Mouse (Mus musculus) CD4-positive, CD25-positive, alpha-beta regulatory T cell, adult 2 months (primary cell): Measurements from ENCODE around the gene Hist1h3h.

Source experiments
- DNase-seq: peaks from one replicate; pipeline ENCODE4 v3.0.0-alpha.2; 2012; ENCODE audit warnings: low read depth, low spot score

Hist1h3h gene

DNA sequence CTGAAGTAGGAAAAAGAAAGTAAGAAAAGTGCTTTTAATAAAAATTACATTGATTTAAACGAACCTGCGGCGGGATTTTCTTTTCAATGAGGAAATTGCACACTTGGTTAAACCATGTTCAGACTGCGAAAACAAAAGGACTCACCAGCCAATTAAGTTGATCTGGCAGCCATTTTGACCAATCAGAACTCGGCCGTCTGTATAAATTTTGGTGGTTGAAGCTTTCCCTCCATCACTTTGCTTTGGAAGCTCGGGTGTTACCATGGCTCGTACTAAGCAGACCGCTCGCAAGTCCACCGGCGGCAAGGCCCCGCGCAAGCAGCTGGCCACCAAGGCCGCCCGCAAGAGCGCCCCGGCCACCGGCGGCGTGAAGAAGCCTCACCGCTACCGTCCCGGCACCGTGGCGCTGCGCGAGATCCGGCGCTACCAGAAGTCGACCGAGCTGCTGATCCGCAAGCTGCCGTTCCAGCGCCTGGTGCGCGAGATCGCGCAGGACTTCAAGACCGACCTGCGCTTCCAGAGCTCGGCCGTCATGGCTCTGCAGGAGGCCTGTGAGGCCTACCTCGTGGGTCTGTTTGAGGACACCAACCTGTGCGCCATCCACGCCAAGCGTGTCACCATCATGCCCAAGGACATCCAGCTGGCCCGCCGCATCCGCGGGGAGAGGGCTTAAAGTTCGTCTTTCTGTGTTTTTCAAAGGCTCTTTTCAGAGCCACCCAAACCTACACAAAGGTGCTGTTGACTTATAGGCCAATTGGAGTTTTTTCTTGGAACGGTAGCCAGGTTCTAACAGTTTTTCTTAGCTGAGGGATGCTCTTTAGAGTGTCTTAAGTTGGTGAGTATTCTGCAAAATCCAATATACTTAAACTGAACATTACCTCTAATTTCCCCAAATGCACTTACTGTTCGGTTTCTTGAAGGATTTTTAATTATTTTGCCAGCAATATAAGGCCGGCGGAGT, at the start of gene Hist1h3h:
Hist1h3h (plus strand) TSS at position 263 of the 961 bp plus-strand sequence.
- peak; percentile 88 for DNase-seq

DNA sequence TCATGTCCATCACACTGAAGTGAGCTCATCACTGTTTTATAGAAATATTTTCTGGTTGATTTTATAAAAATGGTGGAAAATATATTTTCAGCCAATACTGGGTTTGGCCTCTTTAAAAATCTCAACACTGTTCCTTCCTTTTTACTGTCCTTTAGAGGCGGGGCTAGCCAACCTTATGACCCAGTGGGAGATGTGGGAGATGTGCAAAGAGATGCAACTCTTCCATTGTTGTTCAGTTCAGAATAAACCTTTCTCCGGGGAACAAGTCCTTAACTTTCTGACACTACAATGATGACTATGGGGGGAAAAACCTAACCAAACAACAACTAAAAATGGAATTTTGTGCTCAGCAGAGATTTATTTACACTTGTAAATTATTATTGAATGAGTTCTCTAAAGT, 40.2 kb upstream of the Hist1h3h start, which contains the start of gene Olfr1360:
Olfr1360 (minus strand) TSS at position 101 of the 400 bp plus-strand sequence.
- DNase-seq: no peak

DNA sequence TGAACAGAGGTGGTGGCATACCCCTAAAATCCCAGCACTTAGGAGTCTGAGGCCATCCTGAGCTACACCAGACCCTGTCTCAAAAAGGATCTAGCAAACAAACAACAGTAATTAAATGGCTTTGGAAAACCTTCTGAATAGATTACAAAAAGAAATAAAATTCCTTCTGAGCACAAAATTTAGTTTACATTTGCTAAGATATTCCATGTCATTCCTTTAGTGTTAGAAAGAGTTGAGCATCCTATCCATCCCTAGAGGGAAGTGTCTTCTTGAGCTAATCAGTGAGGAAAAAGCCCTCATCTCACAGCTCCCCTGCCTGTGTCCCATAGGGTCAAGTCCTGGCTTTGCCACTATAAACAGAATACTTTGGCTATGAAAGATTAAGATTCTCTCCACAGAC, 19.6 kb upstream of the Hist1h3h start, which contains the start of gene Olfr1359:
Olfr1359 (plus strand) TSS at position 301 of the 400 bp plus-strand sequence.
- DNase-seq: no peak

DNA sequence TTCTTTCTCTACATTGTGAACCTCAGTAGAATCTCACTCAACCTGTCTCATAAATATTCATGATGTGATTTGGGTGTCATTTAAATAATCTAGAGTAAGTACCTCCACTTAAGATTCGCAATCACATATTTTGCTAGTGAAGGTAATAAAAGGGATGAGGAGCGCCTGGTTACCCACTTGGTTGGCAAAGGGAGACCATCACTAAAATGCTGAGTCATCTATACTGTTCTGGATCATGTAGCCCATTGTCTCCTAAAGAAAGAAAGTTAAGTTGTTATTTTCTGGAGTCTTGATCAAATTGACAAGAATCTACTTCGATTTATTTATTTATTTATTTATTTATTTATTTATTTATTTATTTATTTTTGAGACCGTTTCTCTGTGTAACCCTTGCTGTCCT, 10.8 kb upstream of the Hist1h3h start:
- no peak for DNase-seq

DNA sequence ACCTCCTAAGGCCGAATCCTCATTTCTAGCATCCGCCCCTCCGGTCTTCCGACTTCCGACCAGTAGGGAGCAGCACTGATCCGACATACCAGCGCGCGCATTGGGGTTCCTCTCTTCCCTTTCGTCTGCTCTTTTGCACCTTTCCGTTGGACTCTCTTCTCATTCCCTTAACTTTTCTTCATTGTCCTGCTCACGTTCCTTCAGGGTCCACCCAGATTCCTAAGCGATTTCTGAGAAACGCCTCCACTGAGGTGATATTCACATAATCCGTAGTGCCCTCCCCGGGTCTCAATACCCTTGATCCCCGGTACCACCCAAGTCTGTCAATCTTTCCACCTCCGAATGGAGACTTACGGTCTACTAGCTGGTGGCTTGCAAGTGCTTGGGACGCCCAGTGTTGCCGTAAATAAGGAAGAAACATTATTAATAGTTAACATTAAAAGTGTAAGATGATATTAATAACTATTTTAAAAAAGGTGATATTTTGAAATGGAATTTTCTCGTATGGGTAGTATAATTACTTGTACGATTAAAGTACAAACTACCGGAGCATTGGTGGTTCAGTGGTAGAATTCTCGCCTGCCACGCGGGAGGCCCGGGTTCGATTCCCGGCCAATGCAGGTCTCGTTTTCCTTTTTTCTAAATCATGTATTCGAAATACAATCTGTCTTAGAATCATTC, 7.3 kb upstream of the Hist1h3h start:
- peak; percentile 92 for DNase-seq

DNA sequence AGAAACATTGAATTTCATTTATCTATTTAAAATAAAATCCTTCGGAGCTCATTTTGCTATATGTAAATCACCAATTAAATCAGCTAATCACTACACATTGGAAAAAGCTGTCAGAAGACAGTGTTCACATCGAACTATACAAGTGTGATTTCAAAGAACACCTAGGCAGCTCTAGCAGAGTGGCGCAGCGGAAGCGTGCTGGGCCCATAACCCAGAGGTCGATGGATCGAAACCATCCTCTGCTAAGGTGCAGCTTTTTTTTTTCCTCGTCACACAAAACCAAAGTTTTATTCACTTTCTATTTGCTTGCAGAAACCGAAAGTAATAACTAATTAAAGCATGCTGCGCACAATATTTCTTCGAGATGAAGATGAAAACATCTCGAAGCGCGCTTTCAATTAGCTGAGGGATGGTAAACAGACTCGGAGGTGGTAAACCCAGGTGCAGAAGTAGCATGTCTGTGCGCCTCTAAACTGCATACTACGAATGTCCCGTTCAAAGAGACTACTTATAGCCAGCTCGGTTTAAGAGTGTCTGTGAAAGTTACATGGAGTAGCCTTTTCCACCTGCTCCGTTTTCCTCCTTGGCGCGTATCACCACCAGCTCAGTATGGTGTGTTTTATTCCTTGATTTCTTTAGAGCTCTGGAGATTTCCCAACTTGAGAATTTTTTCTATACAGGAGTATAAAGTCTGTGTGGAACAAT, 6.5 kb upstream of the Hist1h3h start:
- DNase-seq: peak; percentile 91

DNA sequence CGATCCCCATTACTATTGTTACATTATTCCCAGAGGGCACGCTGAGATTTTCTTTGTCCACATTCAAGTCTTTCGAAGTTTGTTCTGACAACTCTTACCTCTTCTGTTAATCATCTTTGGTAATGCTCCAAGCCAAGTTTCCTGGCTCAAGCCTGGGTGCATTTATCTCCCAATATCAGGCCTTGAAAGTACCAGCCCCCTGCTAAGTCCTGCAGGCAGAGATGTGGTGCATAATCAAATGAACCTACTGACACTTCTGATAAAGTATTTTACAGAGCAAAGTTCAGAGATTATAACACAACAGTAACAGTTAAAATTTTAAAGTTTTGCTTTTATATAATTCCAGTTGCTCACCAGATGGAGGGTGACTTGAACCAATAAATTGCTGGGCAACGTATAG, 5.8 kb upstream of the Hist1h3h start:
- DNase-seq: no peak

DNA sequence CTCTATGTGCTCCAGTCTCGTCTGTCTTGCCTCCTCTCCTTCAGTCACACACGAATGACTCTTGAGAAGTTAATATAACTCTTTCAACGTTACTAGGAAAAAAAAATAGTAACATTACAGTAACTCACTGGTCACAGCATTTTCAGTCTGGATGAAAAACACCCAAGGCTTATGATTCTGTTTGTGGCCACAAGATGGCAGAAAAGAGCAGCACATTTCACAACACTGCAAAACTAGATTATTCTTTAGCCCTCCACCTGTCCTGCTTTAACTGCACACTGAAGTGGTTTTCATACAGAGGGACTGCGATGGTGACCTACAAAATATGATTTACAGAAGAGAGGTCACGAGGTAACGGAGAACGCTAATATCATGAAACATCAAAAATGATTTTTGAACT, 2.7 kb upstream of the Hist1h3h start:
- DNase-seq: peak; percentile 88

DNA sequence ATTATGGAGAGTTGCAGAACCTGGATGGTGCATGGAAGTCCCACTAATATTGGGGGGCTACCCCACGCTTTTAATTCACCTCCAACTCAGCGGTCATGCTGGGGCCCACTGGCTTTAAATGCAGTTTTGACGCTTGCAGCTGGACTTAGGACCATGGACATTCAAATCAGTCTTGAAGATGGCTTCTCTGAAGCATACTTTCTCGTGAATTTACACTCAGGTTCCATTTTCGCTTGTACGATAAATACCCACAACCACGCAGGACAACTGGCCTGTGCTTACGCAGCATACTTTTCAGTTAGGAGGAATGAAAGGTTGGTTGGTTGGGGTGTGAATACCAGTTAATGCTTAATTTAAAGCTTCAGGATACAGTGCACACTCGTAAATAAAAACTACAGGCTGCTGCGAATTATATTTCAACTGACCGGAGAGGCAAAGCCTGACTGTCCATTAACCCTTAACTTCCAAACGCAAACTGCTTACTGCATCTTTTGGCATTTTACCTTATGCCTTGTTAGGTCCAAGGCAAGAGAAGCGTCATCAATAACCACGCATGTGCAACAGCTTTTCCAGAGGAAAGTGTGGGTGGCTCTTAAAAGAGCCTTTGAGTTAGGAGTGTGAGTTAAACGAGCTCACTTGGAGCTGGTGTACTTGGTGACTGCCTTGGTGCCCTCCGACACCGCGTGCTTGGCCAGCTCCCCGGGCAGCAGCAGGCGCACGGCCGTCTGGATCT, 2.2 kb upstream of the Hist1h3h start:
- peak; percentile 45 for DNase-seq

DNA sequence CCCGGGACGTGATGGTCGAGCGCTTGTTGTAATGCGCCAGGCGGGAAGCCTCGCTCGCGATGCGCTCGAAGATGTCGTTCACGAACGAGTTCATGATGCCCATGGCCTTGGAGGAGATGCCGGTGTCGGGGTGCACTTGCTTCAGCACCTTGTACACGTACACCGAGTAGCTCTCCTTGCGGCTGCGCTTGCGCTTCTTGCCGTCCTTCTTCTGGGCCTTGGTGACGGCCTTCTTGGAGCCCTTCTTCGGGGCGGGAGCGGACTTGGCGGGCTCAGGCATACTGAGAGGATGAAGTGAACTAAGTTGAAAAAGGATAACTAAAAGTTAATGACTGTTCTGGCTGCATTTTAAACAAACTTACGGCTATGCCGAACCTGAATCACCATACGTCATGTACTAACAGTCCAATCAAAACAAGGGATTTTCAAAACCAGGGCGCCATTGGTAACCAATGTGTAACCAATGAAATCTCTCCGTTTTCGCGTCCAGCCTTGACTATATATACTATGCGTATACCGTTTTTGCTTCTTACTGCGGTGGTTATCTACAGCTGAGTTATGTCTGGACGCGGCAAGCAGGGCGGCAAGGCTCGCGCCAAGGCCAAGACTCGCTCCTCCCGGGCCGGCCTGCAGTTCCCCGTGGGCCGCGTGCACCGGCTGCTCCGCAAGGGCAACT, 1.5 kb upstream of the Hist1h3h start, which contains the start of the genes Hist1h2bl and Hist1h2ai:
Hist1h2bl (minus strand) TSS at position 280 of the 676 bp plus-strand sequence.
Hist1h2ai (plus strand) TSS at position 559 of the 676 bp plus-strand sequence.
- peak; percentile 91 for DNase-seq

DNA sequence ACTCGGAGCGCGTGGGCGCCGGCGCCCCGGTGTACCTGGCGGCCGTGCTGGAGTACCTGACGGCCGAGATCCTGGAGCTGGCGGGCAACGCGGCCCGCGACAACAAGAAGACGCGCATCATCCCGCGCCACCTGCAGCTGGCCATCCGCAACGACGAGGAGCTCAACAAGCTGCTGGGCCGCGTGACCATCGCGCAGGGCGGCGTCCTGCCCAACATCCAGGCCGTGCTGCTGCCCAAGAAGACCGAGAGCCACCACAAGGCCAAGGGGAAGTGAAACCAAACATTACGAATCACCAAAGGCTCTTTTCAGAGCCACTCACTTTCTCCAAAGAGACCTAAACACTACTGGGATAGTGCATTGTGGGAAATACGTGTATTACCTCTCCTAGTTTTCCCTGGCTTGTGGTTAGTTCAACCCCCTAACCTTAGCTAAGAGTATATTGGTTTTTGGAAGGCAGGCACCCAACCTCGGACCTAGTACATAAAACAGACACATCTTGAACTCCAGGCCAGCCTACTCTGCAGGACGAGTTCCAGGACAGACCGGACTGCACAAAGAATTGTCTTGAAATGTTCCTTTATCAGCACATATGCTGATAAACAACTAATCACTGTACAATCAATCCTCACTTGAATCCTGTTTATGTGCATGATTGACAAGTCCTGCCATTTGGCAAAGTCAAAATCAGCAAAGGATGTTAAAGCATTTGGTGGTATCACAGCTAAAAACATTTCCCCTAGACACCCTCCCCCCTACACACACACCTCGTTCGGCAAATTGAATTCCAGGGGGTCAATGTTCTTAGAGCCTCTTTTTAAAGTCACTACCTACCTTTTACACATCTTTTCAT, 693 bp upstream of the Hist1h3h start:
- peak; percentile 42 for DNase-seq

DNA sequence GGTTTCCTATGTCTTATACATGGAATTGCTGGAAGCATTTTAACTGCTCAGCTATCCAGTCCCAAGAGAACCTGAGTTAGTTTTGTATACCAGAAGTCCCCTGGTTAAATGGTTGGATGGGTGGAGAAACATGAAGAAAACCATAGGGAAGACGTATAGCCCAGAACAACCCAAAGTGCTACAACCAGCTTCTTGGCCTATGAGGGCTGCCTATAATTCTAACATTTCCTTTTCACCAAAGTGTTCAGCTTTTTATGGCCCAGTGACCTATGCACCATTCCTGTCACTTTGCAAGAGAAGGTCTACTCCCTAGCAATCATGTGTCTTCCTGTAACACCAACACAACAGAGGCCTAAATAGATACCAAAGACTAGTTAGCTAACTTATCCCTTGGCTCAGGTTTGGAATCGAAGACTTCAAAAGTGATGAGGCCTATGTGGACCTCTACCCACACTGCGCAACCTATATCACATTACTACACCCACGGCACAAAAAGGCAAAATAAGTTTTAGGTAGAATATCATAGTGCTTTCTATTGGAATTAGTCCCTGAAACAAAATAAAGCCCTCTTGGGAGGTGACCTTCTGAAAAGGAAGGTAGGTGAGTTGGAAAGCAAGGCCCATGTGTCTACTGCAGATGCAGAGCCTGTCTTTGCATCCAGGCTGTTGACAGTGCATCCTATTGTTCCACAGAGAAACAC, 1.1 kb downstream of the Hist1h3h start:
- DNase-seq: no peak

DNA sequence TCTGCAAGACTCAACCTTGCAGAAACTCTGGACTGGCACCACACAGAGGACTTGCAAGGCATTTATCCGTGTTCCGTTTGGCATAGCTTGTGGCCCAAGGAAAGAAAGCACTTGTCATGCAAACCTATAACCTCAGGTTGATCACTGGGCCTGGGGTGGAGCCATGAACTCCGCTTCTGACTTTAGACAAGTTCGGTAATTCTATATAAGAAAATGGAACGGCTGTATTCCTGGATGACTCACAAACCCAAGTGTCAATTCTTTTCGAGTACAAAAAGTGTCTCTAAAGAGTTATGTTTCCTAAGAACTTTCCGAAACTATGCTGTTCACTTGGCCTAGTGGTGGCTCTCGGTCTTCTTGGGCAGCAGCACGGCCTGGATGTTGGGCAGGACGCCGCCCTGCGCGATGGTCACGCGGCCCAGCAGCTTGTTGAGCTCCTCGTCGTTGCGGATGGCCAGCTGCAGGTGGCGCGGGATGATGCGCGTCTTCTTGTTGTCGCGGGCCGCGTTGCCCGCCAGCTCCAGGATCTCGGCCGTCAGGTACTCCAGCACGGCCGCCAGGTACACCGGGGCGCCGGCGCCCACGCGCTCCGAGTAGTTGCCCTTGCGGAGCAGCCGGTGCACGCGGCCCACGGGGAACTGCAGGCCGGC, 3.8 kb downstream of the Hist1h3h start:
- DNase-seq: peak; percentile 23

DNA sequence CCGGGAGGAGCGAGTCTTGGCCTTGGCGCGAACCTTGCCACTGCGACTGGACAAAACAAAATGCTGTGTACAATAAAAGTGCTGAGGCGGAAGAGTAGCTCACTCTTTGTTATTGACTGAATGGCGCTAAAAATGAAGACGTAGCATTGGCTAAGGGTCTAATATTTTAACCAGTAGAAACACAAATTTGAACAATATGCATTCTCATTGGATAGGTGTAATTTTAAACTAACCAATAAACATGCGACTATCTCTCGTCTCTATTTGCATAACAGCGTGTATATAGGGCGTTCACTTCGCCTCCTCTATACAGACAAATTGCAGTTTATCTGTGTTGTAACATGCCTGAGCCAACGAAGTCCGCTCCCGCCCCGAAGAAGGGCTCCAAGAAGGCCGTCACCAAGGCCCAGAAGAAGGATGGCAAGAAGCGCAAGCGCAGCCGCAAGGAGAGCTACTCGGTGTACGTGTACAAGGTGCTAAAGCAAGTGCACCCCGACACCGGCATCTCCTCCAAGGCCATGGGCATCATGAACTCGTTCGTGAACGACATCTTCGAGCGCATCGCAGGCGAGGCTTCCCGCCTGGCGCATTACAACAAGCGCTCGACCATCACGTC, 4.4 kb downstream of the Hist1h3h start, which contains the start of gene Hist1h2bm:
Hist1h2bm (plus strand) TSS at position 288 of the 616 bp plus-strand sequence.
- peak; percentile 87 for DNase-seq

DNA sequence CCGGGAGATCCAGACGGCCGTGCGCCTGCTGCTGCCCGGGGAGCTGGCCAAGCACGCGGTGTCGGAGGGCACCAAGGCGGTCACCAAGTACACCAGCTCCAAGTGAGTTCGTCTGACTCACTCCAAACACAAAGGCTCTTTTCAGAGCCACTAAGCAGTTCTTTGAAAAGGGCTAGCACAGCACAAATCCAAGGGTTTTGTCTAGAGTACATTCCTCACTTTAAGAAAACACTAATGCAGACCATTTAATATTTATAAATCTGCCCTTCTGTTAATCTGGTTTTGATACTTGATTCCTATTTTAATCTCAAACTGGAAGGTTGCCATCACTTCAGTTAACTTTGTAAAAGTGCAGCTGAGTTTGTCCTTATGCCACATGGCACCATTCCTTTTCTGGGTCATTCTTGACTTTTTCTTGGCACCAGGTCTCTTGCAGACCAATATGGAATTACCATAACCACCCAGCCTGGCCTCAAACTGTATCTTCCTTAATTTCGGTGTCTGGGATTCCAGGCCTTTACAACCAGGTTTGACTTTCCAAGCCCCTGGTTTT, 5.0 kb downstream of the Hist1h3h start:
- DNase-seq: no peak

DNA sequence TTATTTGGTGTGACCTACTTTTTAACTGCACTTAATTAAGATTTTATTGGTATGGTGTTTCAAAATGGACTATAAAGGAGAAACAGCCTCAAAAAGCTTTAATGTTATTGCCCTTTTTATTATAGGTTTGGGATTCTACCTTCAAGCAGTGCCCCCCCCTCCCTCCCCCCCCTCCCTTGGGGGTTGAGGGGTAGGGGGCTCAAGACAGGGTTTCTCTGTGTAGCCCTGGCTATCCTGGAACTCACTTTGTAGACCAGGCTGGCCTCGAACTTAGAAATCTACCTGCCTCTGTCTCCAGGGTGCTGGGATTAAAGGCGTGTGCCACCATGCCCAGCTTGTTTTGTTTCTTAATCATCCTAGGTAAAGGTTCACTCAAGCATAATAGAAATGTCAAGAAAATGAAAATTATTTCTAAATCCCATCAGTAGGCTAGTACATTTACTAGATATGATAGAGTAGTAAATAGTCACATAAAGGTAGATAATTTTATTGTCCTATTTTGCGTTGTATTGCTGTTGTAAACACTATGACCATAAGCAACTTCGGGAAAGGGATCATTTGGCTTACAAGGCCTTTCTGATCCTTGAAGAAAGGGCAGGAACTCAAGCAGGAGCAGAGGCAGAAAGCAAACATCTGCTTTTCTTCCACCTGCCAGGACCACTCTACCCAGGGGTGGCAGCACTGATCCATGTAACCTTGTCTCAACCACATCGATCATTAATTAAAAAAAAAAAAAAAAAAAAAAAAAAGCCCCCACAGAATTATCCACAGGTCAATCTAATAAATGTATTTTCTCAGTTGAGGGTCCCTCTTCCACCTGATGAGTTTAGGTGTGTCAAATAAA, 5.8 kb downstream of the Hist1h3h start:
- DNase-seq: peak; percentile 32
